Mouse (Mus musculus) monocyte, adult 5-6 weeks (primary cell): ENCODE measurements around the gene Rxfp4. TPM values are rescaled to one million over a fixed set of nuclear protein-coding genes. Genes with fewer than 3 reads are reported as not detected.
"Not testable (repeated sequence)": the region's sequence is repeated elsewhere in the genome, so short reads cannot be mapped to it uniquely, and the experiment has no call there.

ENCODE experiments used
- ATAC-seq: fragments of 153-309, 156-312 bp; replicated peaks from 2 replicates; pipeline ENCODE4 v1.8.0; 2017; ENCODE audit warnings: mild to moderate bottlenecking; ENCODE audit not compliant: low TSS enrichment, insufficient number of reproducible peaks, severe bottlenecking, poor library complexity, low FRiP score
- total RNA-seq: library from RNA; stranded (forward); fragments of 200-1000, 200-491, 200-594 nt; gene quantifications from 3 replicates; pipeline ENCODE4 v1.2.3, GENCODE M21; 2017

Rxfp4 gene
- total RNA-seq, 1 experiment from 2014 or later, result not detected

DNA sequence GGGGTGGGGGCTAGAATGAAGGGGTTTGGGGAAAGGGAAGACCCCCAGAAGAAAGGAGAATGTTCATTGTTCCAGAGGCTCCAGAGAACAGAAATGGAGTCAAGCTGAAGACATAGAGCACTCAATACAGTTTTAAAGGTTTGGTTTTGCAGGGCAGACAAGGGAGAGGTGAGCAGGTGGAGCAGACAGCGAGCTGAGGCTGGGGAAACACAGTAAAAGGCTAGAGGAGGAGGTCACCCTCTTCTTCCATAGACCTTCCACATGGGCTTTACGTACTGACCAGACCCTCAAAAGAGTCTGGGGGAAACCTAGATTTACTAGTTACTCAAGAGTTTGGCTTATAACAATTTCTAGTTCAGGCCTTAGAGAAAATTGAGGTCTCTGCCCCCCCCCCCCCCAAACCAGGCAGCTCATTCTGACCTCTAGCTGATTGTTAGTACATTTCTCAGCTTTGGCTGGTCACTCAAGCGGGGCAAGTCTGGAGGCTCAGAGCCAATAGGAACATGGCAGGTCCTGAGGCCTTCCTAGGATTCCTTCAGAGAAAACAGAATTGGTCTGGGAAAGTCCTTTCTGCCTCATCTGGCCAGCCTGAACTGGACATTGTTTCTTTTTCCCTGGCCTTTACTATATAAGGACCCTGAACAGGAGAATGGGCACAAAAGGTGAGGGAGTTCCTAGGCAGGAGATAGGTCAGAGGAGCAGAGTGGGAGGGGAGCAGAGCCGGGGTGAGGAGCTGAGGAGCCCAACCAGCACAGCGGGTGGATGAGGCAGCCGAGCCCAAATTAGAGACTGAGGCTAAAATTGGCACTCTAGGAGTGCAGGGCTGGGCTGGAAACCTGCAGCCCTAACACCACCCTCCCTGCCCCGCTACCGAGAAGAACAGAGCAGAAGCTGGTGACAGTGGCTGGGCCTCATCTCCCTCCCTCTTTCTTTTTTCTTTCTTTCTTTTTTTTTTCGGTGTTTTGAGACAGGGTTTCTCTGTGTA is 33.5 kb downstream of the Rxfp4 start:
- ATAC-seq, result no peak

DNA sequence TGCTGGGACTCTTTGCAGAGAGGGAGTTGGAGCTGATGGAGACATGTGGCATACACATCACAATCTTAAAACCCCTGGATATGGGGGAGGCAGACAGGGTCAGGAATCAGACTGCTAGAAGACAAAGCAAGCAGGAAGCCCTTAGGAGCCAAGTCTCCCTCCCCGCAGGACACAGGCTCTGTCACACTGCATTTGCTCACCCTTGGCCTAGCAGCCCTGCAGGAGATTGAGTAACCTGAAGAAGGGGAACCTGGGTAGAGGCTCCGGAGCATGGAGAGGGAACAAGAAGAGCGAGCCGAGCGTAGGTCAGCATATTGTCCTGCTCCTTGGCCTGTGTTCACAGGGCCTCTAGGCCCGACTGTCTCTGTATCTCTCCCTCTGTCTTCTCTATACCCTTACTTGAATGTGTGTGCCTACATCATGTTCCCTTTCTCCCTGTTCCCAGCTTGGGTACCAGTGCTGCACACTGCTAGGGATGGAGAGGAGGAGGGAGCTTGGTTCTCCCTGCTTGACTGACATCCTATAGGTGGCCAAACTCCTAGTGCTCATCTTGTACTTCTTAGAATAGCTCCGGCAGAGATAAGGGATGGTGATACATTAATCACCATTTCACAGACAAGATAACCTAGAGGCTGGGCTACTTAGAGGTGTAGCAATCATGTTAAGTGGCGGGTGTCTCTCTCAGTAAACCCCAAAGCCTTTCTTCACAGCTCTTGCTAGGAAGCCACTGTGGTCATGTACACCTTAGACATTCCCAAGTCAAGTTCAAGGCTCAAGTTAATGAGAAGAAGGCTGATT is 34.7 kb downstream of the Rxfp4 start:
- peak; percentile 81 for ATAC-seq

DNA sequence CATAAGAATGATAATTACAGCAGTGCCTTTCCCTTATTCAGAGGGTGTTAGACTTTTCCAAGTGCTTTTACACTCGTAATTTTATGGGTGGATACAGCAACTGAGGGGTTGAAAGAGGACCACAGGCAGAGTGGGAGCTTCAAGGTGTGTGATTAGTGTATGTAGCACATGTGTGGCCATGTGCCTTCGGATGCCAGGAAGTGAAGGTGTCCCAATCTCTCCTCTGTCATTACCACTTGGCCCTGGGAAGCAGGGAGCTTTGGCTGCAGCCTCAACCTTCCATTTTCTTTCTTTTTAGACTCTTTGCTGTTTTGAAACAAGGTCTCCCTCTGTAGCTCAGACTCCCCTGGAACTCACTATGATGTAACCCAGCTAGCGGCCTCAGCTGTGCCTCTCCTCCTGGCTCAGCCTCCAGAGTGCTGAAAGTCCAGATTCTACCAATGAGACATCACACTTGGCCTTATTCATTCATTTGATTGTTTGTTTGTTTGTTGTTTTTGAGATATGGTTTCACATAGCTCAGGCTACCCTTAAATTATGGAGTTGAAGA is 35.9 kb downstream of the Rxfp4 start:
- no peak for ATAC-seq

GRCm38 (mm10) chr3:88615902-88616391 is 37.0 kb downstream of the Rxfp4 start:
- ATAC-seq, result no peak

GRCm38 (mm10) chr3:88615117-88615516 is 37.8 kb downstream of the Rxfp4 start:
- no peak for ATAC-seq

DNA sequence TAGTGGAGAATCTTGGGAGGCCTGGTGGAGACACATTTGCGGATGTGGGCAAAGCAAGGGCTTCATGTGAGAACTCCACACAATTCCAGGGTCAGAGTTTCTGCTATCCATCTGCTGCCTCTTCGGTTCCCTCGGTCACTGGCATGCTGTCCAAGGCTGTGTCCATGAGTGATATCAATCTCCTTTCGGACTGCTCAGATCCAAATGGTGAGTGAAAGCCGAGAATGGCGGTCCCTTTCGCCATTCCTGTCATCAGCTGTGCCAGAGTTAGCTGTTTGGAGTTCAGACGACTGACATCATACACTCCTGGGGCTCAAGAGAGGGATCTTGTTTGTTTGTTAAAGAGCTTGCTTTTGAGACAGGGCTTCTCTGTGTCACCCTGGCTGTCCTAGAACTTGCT is 38.5 kb downstream of the Rxfp4 start:
- ATAC-seq, result no peak

DNA sequence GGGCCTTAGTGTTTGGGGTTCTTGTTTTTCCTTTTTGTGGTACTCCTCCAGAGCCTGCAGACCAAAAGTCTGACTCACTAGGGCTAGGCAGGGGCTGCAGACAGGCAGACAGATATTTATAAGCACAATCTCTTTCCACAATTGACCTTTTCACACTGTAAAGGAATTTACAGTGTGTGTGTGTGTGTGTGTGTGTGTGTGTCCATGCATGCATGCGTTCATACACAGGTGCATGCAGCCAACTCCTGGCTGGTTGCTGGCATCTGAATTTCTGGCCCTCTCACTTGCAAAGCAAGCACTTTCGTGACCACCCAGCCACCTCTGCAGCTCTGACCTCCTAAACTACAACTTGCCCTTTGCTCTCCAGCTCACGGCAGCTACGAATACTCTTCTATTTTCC is 43.9 kb downstream of the Rxfp4 start:
- ATAC-seq, result no peak

DNA sequence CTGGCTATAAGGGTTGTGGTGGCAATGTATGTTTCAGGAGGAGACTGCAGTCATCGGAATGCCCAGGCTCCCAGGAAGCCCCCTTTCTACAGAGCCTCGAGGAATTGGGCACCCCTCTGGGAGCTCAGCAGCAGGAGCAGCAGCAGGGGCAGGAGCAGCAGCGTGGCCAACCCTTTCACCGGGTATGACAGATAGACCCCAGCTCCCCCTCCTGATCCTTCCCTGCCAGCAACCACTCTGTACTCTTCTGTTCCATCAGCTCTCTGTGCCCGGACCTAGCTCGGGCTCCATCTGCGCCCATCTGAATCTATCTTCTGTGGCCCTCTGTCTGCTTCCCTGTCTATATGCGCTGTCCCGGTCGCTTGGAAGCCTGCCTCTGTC is 45.2 kb downstream of the Rxfp4 start:
- ATAC-seq, result no peak

- ATAC-seq, result peak; percentile 98
Observed at GRCm38 (mm10) chr3:88607065-88607757, 45.7 kb downstream of the Rxfp4 start.

DNA sequence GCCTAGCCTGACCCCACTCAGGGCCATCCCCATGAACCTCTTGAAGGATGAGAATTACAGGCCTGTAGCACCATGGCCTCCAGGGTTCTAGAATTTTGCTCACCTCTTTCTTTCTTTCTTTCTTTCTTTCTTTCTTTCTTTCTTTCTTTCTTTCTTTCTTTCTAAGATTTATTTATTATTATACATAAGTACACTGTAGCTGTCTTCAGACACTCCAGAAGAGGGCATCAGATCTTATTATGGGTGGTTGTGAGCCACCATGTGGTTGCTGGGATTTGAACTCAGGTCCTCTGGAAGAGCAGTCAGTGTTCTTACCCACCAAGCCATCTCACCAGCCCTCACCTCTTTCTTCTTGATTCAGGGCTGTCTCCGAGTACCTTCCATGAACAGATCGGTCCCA is 47.3 kb downstream of the Rxfp4 start, which contains the start of gene Arhgef2:
Gene Arhgef2, plus strand, starts transcription at position 301 of the 400 bp plus-strand sequence.
- ATAC-seq, result not testable (repeated sequence)

DNA sequence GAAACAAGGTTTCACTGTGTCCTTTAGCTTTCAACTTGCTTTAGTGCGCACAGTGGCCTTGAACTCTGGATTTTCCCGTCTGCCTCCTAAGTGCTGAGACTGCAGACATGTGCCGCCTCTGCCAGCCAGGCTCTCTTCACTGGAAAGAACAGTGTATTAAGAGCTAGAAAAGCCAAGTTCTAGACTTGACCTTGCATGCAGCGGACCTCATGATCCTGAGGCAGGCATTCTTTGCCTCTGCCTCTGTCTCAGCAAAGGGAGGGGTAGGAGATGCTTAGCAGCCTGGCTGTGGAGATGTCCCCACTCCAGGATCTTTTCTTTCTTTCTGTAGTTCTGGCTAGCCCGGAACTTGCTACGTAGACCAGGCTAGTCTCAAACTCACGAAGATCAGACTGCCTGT is 48.1 kb downstream of the Rxfp4 start:
- ATAC-seq, result no peak

DNA sequence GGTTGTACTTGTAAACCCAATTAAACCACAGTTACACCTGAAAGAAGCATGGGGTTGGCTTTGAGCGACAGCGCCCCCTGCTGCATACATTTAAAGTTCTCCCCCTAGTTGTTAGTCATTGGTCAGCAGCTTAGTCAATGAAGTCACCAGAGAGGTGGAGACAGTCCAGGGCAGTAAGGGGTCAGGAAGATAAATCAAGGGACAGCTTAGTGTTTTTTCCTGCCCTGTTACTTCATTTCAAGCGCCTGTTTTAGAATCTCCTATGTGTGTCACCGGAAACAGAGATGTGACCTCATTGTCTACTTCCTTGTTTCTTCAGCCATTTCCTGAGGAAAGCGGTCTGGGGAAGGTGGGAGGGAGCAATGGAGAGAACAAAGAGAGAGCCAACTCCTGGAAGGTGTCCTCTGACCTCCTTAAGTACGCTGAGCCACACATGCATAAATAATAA is 49.2 kb downstream of the Rxfp4 start:
- peak; percentile 70 for ATAC-seq

DNA sequence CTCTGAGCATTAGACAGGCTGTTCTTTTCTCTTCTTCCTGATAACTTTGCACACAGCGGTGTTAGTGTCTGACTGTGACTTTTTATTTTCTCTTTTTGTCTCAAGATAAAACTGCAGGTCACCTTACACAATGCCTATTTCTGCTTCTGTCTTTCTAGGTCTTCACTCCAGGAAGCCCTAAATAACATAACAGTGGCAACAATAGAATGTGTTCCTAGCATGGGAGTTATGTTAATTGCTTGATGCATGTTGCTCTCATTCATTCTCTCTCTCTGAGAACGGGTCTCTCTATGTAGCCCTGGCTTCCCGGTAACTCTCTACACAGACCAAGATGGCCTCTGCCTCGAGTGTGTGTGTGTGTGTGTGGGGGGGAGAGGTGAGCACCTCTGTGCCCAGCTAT is 50.5 kb downstream of the Rxfp4 start:
- no peak for ATAC-seq

Other genes starting within 250 kb of the Rxfp4 start
- 14.2 to 29.8 TPM (median 14.4 TPM) in 3 replicates for gene Pmf1, start 242.8 kb downstream of the Rxfp4 start, total RNA-seq
- gene Slc25a44, start 228.0 kb downstream of the Rxfp4 start, total RNA-seq, result 11.4 to 19.2 TPM (median 15.5 TPM) in 3 replicates
- 41.3 to 161 TPM (median 62.1 TPM) in 3 replicates for gene Sema4a, start 192.0 kb downstream of the Rxfp4 start, total RNA-seq
- 28.1 to 43.4 TPM (median 40.8 TPM) in 3 replicates for gene Lmna, start 143.2 kb downstream of the Rxfp4 start, total RNA-seq
- 0.19 to 0.39 TPM in 2 of 3 replicates, not detected in the other for gene Mex3a, start 120.7 kb downstream of the Rxfp4 start, total RNA-seq
- 0.97 TPM in 1 of 3 replicates, not detected in the others for gene Rab25, start 104.8 kb downstream of the Rxfp4 start, total RNA-seq
- 61.5 to 63.7 TPM (median 63.2 TPM) in 3 replicates for gene Lamtor2, start 100.1 kb downstream of the Rxfp4 start, total RNA-seq
- gene Ubqln4, start 99.4 kb downstream of the Rxfp4 start, total RNA-seq, result 14.7 to 25.7 TPM (median 19.6 TPM) in 3 replicates
- 23.2 to 70.0 TPM (median 35.5 TPM) in 3 replicates for gene Ssr2, start 77.3 kb downstream of the Rxfp4 start, total RNA-seq
- 88.9 to 183 TPM (median 90.0 TPM) in 3 replicates for gene Arhgef2, start 47.2 kb downstream of the Rxfp4 start, total RNA-seq
- gene Khdc4, start 32.7 kb upstream of the Rxfp4 start, total RNA-seq, result 82.8 to 120 TPM (median 89.3 TPM) in 3 replicates
- 49.6 to 61.6 TPM (median 59.0 TPM) in 3 replicates for gene Rit1, start 63.7 kb upstream of the Rxfp4 start, total RNA-seq
- gene Syt11, start 122.0 kb upstream of the Rxfp4 start, total RNA-seq, result 3.3 to 9.0 TPM (median 3.9 TPM) in 3 replicates
- gene Gon4l, start 182.1 kb upstream of the Rxfp4 start, total RNA-seq, result 16.2 to 57.1 TPM (median 26.3 TPM) in 3 replicates